Mouse (Mus musculus) MEL (cell line): ENCODE measurements around the gene Pcdh9.

Experiments used
- CTCF ChIP-seq, 3 experiments: IDR thresholded peaks in 2 of 3; conservative IDR thresholded peaks in 1 of 3; 2 replicates each; pipeline ENCODE4 v1.5.1; 2011 to 2012; ENCODE audit warnings: low read length in 3 of 3, low read depth in 2 of 3, mild to moderate bottlenecking in 2 of 3, improper control_type of control experiment in 1 of 3, inconsistent platforms in 1 of 3, mixed read lengths in 1 of 3, moderate library complexity in 1 of 3; ENCODE audit not compliant: control insufficient read depth in 1 of 3, insufficient read depth in 1 of 3, poor library complexity in 1 of 3, severe bottlenecking in 1 of 3
- EP300 ChIP-seq, 2 experiments: IDR thresholded peaks; 2 replicates each; pipeline ENCODE4 v1.6.1; 2011; ENCODE audit warnings: improper control_type of control experiment in 2 of 2, low read length in 2 of 2, low read depth in 1 of 2, mild to moderate bottlenecking in 1 of 2
- GATA1 ChIP-seq: IDR thresholded peaks from 2 replicates; pipeline ENCODE4 v1.6.1; 2011; ENCODE audit warnings: low read depth, low read length, improper control_type of control experiment
- KAT2A ChIP-seq: conservative IDR thresholded peaks from 2 replicates; pipeline ENCODE4 v1.6.1; 2012; ENCODE audit warnings: low read depth, low read length, improper control_type of control experiment, inconsistent platforms
- MEF2A ChIP-seq: IDR thresholded peaks from 2 replicates; pipeline ENCODE4 v1.6.1; 2014; ENCODE audit warnings: low read depth, mild to moderate bottlenecking, inconsistent platforms, low read length, improper control_type of control experiment; ENCODE audit not compliant: poor library complexity, insufficient replicate concordance, severe bottlenecking; ENCODE audit errors: extremely low read depth
- MYC ChIP-seq: IDR thresholded peaks from 2 replicates; pipeline ENCODE4 v1.6.1; 2011; ENCODE audit warnings: low read depth, mild to moderate bottlenecking, low read length, improper control_type of control experiment, moderate library complexity
- POLR2AphosphoS2 ChIP-seq: IDR thresholded peaks from 2 replicates; pipeline ENCODE4 v1.6.1; 2011; ENCODE audit warnings: low read length, improper control_type of control experiment
- SIN3A ChIP-seq: IDR thresholded peaks from 2 replicates; pipeline ENCODE4 v1.6.1; 2012; ENCODE audit warnings: low read length, improper control_type of control experiment, inconsistent platforms
- TCF12 ChIP-seq: IDR thresholded peaks from 2 replicates; pipeline ENCODE4 v1.6.1; 2014; ENCODE audit warnings: low read depth, mild to moderate bottlenecking, inconsistent platforms, low read length, improper control_type of control experiment, moderate library complexity
- USF1 ChIP-seq: IDR thresholded peaks from 2 replicates; pipeline ENCODE4 v1.6.1; 2014; ENCODE audit warnings: low read depth, mild to moderate bottlenecking, inconsistent platforms, low read length, improper control_type of control experiment, moderate library complexity
- USF2 ChIP-seq, 2 experiments: IDR thresholded peaks; 2 replicates each; pipeline ENCODE4 v1.6.1; 2011 to 2012; ENCODE audit warnings: improper control_type of control experiment in 2 of 2, low read length in 2 of 2, borderline replicate concordance in 1 of 2, inconsistent platforms in 1 of 2, low read depth in 1 of 2, mild to moderate bottlenecking in 1 of 2; ENCODE audit not compliant: insufficient read depth in 1 of 2

- no peak for TF ChIP-seq KAT2A
- no peak for TF ChIP-seq USF1
- no peak for TF ChIP-seq CTCF (IDR thresholded peaks at IDR 0.05 in 2 of 3, conservative IDR thresholded peaks at IDR 0.05 in 1 of 3; ENCODE audit: control insufficient read depth in 1 of 3, insufficient read depth in 1 of 3, low read depth in 2 of 3, low read length in 3 of 3, poor library complexity in 1 of 3, severe bottlenecking in 1 of 3)
- TF ChIP-seq POLR2AphosphoS2: no peak
- TF ChIP-seq TCF12: no peak
- TF ChIP-seq MYC: no peak
- no peak for TF ChIP-seq GATA1
- no peak for TF ChIP-seq SIN3A
- TF ChIP-seq EP300 (IDR thresholded peaks at IDR 0.05; ENCODE audit: low read depth in 1 of 2, low read length in 2 of 2): no peak
- TF ChIP-seq USF2 (IDR thresholded peaks at IDR 0.05; ENCODE audit: borderline replicate concordance in 1 of 2, insufficient read depth in 1 of 2, low read depth in 1 of 2, low read length in 2 of 2): no peak
- TF ChIP-seq MEF2A: no peak
Observed at GRCm38 (mm10) chr14:93409314-93409713, 481.2 kb downstream of the Pcdh9 start.
